Mouse (Mus musculus): Measurements from ENCODE around the gene Cytl1.

GRCm38 (mm10) chr5:37743889-37744707 is 8.8 kb downstream of the Cytl1 start:
- TF ChIP-seq EP300 (IDR thresholded peaks at IDR 0.05; ENCODE audit: insufficient read depth, low read depth, low read length) = no peak
- TF ChIP-seq CTCF (IDR thresholded peaks at IDR 0.05) = no peak
- TF ChIP-seq POLR2A (IDR thresholded peaks at IDR 0.05; ENCODE audit: insufficient read depth, low read depth, low read length) = no peak

Data from heart, adult 2 months (tissue).